Mouse (Mus musculus) kidney, postnatal 4 days (tissue): ENCODE measurements at regions not wholly inside any gene's neighbourhood (a gene's known extent, or its start where the extent isn't known, plus 50 kb on each side); places are given as distances from the start of the nearest gene placed in this dataset.

ENCODE experiments used
- DNase-seq, 2 experiments: peaks; one replicate each; pipeline ENCODE4 v3.0.0; 2021; ENCODE audit warnings: mixed read lengths in 2 of 2

DNA sequence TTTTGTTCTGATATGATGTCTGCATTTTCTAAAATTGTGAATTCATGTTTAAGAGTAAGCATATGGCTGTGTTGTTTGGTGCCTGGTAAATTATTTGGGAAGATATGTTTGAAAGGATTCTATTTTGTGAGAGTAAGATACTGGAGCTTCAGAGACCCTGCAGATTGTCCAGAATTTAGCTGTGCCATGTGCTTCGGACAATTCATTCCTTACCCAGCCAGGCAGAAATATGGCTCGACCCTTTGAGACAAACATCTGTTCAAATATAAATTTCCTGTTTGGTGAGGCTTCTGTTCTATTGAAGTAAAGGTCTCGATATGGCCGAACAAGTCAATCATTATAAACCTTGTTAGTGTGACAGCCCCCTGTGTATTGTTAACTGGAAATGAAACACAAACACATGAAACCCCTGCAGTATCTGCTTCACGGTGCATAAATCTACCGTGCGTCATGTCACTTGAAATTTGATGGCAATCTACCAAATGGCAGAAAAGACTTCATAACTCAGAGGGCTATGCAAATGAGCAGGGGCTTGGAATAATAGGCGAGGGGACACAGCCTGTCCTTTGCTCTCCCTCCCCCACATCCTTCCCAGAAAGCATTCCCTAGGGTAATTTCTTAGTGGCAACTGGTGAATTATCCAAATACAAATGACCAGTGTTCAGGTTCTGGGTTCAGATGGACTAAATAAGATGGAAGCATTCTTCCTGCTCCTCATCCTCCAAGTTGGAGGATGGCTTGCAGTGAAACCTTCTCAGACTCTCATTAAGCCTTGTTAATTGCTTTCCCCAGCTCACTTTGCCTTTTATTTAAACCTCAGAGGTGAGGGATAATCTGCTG lies 61.8 kb downstream of the Adcyap1 start:
- no peak for DNase-seq

DNA sequence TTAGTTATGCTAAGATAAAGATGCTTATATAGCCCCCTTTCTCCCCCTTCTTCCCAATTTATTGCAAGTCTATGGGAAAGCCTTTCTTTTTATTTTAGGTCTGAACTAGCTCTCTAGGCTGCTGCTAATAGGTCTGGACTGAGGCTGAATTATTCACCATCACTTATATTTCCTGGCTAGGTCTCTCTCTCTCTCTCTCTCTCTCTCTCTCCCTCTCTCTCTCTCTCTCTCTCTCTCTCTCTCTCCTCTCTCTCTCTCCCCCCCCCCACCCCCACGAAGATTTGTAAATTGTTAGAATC lies 62.3 kb downstream of the Adcyap1 start:
- DNase-seq, result no peak

DNA sequence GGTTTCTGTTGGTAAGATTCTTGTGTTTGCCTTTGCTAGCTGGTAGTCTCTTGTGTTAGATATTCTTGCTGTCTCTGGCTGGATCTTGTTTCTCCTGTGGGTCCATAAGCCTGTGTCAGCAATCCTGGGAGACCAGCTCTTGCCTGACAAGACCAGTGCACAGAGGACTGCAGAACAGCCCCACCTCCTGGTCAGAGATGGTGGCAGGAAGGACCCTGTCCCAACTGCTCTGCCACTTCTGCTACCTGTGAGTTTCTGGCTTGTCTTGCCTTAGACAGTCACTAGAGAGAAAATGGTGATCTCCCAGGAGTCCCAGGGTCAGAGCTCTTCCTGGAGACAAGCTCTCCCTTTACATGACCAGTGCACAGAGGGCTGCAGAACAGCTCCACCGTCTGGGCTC lies 107.3 kb downstream of the Adcyap1 start:
- DNase-seq, result peak; percentile 2 to 8

DNA sequence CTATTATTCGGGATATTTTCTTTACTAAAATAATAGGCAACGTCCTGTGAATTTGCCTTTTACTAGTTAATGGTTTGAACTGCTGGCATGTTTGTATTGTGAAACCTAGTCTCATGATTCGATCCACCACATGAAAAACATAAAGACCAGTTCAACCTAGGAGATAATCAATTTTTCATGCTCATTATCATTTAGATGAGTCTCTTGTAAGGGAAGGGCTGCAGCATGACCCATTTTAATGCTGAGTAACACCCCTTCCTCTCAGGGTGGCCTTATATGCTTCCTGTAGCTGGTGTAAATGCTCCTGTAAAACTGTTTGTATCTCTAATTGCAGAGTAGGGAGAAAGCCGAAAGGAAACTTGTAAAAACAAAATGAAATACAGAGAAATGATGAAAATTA lies 113.3 kb downstream of the Adcyap1 start:
- DNase-seq, result no peak

DNA sequence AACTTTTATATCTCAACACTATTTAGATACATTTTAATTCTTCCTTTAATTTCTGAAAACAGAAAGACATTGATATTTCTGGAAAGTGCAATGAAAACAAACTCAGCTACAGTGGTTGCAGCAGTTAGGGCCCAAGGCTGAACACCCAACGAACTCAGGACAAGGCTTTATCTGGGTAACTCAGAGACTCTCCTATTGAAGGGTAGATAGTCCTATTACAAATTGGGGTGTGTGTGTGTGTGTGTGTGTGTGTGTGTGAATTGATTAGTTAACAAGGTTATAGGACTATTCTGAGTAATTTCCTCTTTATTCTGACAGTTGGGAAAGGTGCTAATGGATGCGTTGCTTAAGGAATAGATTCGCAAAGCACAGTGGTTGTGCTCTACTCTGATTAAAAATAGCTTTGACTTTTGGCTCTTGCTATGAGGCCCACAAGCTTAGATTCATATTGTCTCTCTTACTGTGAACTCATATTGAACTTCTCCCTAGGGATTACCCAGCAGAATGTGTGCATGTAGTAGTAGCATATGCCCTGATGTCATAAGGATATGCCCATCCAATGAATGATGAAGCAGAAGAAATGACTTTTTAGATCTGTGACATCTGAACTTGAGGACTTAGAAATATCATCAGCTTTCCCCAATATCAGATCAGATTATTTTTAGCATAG lies 114.0 kb downstream of the Adcyap1 start:
- DNase-seq, result no peak

DNA sequence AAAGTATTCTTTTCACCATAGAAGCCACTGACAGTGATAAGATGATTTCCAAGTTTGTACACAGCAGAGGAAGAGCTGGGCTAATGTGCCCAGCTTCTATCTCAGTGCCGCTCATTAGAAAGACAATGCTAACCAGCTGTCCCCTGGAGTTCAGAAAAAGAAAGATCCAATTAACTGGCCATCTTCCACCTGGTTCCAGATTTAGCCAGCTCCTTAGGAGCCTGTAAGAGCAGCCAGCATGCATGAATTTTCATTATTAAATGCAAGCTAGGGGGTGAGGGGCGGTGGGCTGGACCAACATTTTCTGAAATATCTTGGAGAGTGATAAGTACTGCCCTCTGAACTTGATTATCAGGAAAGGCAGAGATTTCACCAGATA lies 114.5 kb downstream of the Adcyap1 start:
- no peak for DNase-seq

DNA sequence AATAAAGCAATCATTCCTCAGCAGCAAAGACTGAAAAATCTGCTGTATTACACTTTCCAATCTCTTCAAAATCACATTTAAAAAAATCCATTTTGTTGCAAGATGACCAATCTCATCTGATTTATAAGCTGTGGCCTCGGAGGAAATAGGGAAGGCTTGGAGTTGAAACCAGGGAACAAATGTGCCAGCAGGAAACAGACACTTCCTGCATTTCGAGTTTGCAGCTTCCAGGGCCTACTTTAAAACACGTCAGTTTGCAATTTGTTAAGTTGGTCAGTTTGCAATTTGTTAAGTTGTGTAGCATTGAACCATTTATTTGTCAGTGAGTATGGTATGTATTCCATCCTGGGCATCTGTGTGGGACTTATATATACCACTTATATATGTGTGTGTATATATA lies 115.3 kb downstream of the Adcyap1 start:
- no peak for DNase-seq

DNA sequence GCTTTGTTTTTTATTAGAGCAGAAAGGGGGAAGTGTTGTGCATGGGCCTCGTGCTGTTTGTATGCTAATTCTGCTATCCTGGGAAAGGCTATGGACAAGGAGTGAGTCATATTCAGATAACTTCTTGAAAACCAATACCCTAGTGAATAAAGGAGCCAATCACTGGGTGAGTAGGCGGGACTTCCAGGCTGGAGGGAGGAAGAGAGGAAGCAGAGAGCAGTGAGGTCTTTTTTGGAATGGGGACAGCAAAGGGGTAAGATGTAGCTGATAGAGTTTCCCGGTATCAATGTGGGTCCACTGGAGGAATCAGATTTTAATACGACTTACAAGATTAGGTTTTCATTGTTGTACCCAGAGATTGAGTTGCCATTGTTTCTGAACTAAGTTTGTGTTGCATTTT lies 122.7 kb downstream of the Adcyap1 start:
- no peak for DNase-seq

DNA sequence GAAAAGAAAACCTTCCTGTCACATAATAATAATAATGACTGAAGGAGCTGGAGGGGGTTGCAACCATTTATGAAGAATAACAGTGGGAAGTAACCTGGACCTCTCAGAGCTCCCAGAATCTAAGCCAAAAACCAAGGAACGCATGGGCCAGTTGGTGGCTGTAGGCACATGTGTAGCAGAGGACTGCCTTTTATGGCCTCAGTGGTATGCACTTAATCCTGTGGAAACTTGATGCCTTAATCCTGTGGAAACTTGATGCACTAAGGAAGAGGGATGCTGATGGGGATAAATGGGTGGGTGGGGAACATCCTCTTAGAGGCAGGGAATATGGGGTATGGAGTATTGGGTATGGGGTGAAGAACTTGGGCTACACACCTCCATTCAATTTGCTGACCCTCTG lies 138.8 kb downstream of the Adcyap1 start:
- DNase-seq, result no peak

DNA sequence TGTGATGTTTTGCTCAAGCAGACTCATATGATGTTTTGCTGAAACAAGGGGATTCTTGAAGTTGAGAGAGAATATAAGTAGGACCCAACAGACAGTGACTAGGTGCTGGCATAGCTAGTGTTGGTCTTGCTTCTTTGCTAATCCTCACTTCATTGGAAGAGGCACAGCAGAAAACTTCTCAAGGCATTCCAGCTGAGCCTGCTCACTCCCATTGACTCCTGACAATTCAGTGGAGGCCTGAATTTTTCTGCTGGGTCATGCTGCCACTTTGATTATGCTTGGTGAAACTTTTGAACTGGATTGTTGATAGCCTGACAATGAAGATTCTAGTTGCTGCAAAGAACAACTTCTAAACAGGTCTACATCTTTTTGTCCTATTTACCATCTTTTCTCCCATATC lies 156.4 kb downstream of the Adcyap1 start:
- no peak for DNase-seq

DNA sequence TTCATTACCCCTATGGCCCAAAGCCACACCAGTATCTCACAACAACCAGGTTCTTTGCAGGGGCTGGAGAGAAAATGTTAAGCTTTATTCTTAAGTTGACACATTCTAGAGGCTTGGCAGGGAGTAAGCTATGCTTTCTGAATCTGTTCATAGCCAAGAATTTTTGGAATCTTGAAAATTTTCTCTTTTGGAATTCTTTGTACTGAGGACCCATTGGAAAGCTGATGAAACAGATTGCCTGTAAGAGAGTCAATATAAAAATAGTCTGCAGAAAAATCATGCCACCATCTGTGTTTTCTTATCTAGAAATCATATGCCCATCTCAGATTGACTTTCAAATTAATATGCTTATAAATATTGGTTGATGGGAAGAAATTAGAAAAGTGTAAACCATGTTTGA lies 164.1 kb downstream of the Adcyap1 start:
- DNase-seq, result no peak

DNA sequence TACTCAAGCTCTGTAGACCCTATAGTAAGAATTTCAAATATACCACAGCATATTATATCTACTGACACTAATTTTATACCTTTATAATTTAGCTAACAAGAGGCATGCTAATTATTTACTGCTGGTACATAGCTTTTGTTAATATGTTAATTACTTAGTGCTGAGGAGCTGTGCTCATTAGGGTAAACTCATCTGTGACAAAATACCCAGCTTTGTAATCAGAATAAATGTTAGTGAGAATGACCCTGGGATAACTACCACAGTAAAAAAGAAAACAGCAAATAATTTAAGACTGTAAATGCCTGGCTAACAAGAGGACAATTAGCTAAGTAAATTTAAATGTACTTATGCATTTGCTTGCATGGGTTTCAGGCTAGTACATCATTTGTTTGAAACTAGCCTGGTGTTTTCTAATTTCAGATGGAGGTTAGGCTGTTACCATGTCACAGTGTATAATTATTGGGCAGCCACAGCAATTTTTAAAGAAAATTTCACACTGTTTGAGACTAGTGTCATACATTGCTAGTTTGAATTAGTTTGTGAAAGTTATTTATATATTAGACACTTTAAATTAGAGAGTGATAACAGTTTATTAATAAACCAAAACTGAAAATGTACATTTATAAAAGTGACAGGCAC lies 178.8 kb downstream of the Adcyap1 start:
- no peak for DNase-seq

DNA sequence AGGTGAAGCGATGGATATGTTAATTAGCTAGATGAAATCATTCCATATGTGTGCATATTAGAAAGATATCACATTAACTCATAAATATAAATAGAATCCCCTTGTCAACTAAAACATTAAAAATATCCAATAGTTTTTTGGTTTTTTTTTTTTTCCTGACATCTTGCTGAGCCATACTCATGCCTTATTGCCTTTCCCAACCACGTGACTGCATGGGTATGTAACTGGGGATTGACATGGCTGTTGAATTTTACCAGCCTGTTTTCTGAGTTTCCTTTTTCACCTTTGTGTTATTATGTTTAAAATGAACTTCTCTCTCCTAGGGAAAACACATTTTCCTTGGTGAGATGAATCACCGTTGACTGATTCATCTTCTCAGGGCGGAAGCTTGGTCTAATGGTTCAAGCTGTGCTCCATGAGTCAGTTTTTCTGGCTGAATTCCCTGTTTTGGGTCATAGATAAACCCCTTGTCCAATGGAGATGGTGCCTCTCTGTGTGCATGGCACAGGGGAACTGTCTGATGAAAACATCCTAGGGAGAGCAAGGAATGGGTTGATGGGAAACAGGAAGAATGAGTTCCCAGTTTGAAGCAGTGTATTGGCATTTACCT lies 181.1 kb downstream of the Adcyap1 start:
- DNase-seq, result no peak

DNA sequence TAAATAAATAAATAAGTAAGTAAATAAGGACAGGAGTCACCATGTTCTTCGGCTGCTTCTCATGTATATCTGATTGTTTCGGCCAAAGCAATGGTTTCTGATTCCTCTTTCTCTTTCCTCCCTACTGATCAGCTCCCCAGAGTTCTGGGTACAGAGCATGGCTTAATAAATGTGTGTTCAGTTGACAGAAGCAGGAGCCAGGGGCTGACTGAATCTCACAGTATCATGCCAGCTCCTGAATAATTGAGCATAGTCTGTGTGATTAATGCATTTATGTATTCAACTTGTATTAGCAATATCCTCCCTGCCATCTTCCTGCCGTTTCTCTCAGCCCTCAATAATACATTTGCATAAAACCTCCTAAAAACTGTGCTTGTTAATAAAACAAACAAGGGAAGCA lies 191.4 kb downstream of the Adcyap1 start:
- no peak for DNase-seq

DNA sequence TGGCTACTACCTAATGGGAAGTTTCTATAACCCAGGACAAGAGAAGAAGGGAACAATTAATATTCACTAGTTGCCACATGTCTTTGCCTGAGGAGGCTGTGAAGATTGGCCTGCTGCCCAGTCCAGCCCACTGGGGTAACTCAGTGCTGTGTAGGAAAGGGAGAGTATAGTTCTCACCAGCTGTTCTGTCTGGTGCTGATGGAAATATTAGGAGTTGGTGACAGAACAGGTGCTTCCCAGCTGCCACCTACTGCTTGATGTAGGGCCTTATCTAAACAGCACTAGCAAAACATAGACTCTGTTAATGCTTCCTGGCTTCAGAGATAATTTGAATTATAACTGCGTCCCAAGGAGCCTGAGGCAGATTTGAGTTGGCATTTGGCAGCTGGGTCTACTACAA lies 210.5 kb downstream of the Adcyap1 start:
- DNase-seq, result peak; percentile 4
